Mouse (Mus musculus) erythroblast, embryonic 14.5 days (primary cell): ENCODE results near the gene Tmem165.

ENCODE experiments used
- GATA1 ChIP-seq: IDR thresholded peaks from 2 replicates; pipeline ENCODE4 v1.6.1; 2012; ENCODE audit warnings: low read length, inconsistent platforms, mixed read lengths
- TAL1 ChIP-seq: IDR thresholded peaks from 3 replicates; pipeline ENCODE4 v1.6.1; 2012; ENCODE audit warnings: low read length, inconsistent platforms, mixed read lengths

DNA sequence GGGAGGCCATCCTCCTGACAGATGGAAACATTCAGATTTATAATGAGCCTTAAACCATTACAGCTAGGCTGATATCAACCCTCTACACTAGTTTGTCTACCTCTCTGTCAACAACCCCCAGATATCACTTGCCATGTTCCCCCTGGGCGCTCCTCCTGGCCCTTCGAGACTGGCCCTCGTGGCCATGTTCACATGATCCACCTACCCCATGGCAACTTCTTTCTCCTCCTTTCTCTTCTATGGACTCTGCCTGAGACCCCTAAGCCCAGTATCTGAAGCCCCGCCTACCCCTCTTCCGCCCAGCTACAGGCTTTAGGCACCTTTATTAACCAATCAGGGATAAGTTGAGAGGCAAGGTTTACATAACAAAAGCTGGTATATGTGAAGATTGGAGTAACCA, 3.9 kb upstream of the Tmem165 start:
- no peak for TF ChIP-seq GATA1
- TF ChIP-seq TAL1 = no peak
